Mouse (Mus musculus): ENCODE measurements around the gene Agap2.

DNA sequence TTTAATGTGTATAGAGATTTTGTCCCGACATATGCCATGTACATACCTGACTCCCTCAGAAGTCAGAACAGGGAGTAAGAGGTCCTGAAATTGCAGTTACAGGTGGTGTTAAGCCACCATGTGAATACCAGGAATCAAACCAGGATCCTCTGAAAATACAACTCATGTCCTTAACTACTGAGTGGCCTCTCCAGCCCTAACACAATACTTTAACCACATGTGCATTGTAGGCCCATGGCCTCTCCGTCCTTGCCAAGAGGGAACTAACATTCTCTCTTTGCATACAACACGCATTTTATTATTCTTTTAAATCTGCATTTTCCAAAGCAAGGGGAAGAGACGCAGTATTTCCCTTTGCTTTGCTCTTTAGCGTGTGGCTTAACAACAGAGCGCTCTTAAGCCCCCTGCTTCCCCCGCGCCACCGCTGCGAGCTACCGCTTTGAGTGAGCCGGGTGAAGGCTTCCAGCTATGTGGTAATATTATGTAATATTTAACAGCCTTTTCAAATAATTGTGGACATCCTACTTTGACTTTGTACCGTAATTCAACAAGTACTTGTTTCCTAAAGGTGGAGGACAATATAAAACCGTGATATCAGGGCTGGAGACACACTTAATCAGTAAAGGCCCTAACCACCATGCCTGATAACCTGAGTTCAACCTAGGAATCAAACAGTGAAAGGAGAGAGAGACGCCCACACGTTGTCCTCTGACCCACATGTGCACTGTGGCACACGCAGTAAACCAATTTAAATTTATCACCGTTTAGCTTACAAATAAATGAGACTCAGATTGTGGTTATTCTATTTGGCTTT is 63.5 kb downstream of the Agap2 start:
- TF ChIP-seq CTCF (IDR thresholded peaks at IDR 0.05; ENCODE audit: low read depth, low read length): no peak
- TF ChIP-seq POLR2A (IDR thresholded peaks at IDR 0.05; ENCODE audit: borderline replicate concordance, low read depth, low read length): no peak

Data from bone marrow macrophage, adult 2 months (primary cell).